Mouse (Mus musculus): ENCODE measurements around the gene Wt1. TPM values are rescaled to one million over a fixed set of nuclear protein-coding genes. Genes with fewer than 3 reads are reported as not detected.

Wt1 gene
- polyA plus RNA-seq, 1 experiment from 2014 or later, result 5.2 TPM

DNA sequence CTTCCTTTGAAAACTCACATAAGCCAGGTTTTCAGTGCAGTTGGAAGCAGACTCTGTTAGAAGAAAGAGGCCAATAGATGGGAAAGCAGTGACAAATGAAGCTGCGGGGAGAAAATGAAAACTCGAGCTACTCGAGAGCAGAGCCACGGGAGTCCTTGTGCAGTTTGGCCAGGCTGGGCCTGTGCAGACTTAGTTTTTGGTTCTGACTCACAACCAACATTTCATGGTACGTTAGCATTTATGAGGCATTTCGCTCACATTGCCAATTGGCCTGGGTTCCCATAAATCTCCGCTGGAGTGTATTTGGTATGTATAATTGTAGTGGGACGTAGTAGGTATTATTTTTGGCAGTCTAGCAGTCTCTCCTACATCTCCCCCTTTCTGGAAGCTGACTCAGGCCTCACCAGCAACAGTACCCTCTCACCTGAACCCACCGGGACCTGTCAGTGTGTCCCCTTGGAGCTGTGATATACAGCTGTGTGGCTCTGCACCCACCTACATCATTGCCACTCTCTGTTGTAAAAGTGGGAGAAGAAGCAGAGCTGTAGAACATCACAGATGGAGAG is 94.5 kb downstream of the Wt1 start:
- Histone ChIP-seq H3K4me3 (ENCODE audit: low read length) (no peak overlapping the region), H3K36me3 (ENCODE audit: control insufficient read depth, insufficient read depth, low read length) (no peaks in the 10 kb centered on the region), H3K4me2 (ENCODE audit: low read depth, low read length) (no peak overlapping the region), H3K4me1 (replicated peaks; ENCODE audit: control insufficient read depth, insufficient read depth, low read length) (peaks cover 9% of the 10 kb centered on the region; the same call in 1 of the 2 replicates), H3K27me3 (ENCODE audit: control insufficient read depth, insufficient read depth, low read depth, low read length) (peaks cover 3% of the 10 kb centered on the region), H3K27ac (ENCODE audit: low read length) (no peak overlapping the region), H3K9me3 (ENCODE audit: control insufficient read depth, low read length) (no peaks in the 10 kb centered on the region), H3K9ac (ENCODE audit: low read length) (no peak overlapping the region)
- ATAC-seq (ENCODE audit: low read depth), result no peak
- whole genome bisulfite sequencing, result 67% methylated on average over 9 of the region's 9 CpGs

Other genes starting within 250 kb of the Wt1 start
- gene Eif3m, start 109.4 kb upstream of the Wt1 start, polyA plus RNA-seq (2015; fragmentation: Nextera tagmentation; extraction: Ambion mirVana), result 243 and 250 TPM in 2 replicates
- not detected in 2 replicates for gene Gm11060, start 34.5 kb upstream of the Wt1 start, polyA plus RNA-seq (2015; fragmentation: Nextera tagmentation; extraction: Ambion mirVana)
- gene Them7, start 97.8 kb downstream of the Wt1 start, polyA plus RNA-seq (2015; fragmentation: Nextera tagmentation; extraction: Ambion mirVana), result 0.13 TPM in 1 of 2 replicates, not detected in the other